Mouse (Mus musculus) intestine, embryonic 16.5 days (tissue): ENCODE data around the gene Mast4. TPM values are rescaled to one million over a fixed set of nuclear protein-coding genes. Genes with fewer than 3 reads are reported as not detected.

Source experiments
- ATAC-seq: fragments of 200-750 bp; cut with Nextera tagmentation; 2 replicates; pipeline ENCODE4 v1.8.0; 2017; ENCODE audit warnings: moderate TSS enrichment, moderate library complexity
- H3K27ac ChIP-seq: fragments of 300-500 bp; sonication (generic); 2 replicates; pipeline ENCODE4 v1.5.1; 2014; ENCODE audit warnings: mild to moderate bottlenecking, low read length
- H3K27me3 ChIP-seq: fragments of 300-500 bp; sonication (generic); replicated peaks from 2 replicates; pipeline ENCODE4 v1.6.1; 2014; ENCODE audit warnings: low read length, control low read depth, mixed read lengths; ENCODE audit not compliant: control insufficient read depth, insufficient read depth
- H3K36me3 ChIP-seq: fragments of 300-500 bp; sonication (generic); 2 replicates; pipeline ENCODE4 v1.6.1; 2014; ENCODE audit warnings: low read length, control low read depth; ENCODE audit not compliant: control insufficient read depth, insufficient read depth
- H3K4me1 ChIP-seq: fragments of 300-500 bp; sonication (generic); 2 replicates; pipeline ENCODE4 v1.6.1; 2014; ENCODE audit warnings: low read length, control low read depth, mixed read lengths; ENCODE audit not compliant: control insufficient read depth, insufficient read depth
- H3K4me2 ChIP-seq: fragments of 300-500 bp; sonication (generic); 2 replicates; pipeline ENCODE4 v1.6.1; 2014; ENCODE audit warnings: low read depth, low read length, control low read depth
- H3K4me3 ChIP-seq: fragments of 300-500 bp; sonication (generic); 2 replicates; pipeline ENCODE4 v1.5.1; 2014; ENCODE audit warnings: mild to moderate bottlenecking, low read length
- H3K9ac ChIP-seq: fragments of 300-500 bp; sonication (generic); 2 replicates; pipeline ENCODE4 v1.6.1; 2014; ENCODE audit warnings: low read depth, low read length
- H3K9me3 ChIP-seq: fragments of 300-500 bp; sonication (generic); 2 replicates; pipeline ENCODE4 v1.6.1; 2016; ENCODE audit warnings: low read length, control low read depth; ENCODE audit not compliant: control insufficient read depth
- WGBS: fragments of 180-500 bp; shearing (Covaris S2); extraction: QIAGEN DNeasy Blood & Tissue Kit; methylation state at CpG from one replicate; pipeline ENCODE4 v1.1.7; 2014; 5-methylcytosine and 5-hydroxymethylcytosine counted together
- polyA plus RNA-seq: library from polyadenylated mRNA; unstranded; fragments of >200 nt; fragmentation: Nextera tagmentation; extraction: Ambion mirVana; gene quantifications from 2 replicates; pipeline ENCODE4 v1.2.1, GENCODE M21; 2015

Mast4 gene
- polyA plus RNA-seq, 1 experiment from 2014 or later, result 15.1 TPM

DNA sequence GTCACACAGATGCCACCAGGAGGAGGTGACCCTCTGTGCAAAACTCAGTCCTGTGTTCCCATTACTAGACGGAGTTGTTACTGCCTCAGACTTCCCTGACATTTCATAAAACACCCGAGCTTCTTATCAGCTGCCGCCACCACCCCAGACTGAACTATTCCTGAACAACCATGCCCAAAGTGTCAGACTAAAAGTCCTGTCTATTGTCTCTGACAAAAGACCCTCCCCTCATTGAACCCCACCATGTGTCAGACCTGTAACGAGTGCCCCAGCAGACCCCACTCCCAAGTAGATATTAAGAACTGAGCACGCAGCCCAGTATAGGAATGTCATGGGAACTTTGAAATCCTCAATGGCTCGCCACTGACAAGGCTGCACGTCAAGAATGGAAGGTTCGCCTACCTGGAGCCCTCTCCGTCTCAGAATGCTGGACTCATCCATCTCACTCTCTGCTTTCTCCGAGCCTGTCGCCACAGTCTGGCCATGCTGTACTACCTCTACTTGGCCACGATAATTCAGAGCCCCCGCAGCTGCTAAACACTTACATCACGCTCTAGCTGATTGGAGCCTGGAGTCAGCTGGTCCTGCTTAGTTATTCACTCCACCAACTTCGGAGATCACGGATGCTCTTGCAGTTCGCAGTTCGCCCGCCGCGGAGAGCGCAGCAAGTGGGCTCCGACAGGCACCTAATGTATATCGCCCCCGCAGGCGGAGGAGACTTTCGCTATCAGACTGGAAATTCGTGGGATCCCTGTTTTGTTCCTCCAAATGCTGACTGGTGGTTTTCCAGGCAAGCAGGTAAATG, 237.7 kb downstream of the Mast4 start:
- Histone ChIP-seq H3K4me3 (peak overlapping the region; percentile 52), H3K4me1 (no peaks in the 10 kb centered on the region), H3K27ac (peak overlapping the region; percentile 33; the same call in 1 of the 2 replicates), H3K4me2 (peak overlapping the region; percentile 78), H3K27me3 (no peaks in the 10 kb centered on the region; the same call in 1 of the 2 replicates), H3K9me3 (no peaks in the 10 kb centered on the region), H3K9ac (peak overlapping the region; percentile 49), H3K36me3 (no peaks in the 10 kb centered on the region)
- peak; percentile 81 for ATAC-seq
- WGBS, result 3% methylated on average over 28 of the region's 28 CpGs

DNA sequence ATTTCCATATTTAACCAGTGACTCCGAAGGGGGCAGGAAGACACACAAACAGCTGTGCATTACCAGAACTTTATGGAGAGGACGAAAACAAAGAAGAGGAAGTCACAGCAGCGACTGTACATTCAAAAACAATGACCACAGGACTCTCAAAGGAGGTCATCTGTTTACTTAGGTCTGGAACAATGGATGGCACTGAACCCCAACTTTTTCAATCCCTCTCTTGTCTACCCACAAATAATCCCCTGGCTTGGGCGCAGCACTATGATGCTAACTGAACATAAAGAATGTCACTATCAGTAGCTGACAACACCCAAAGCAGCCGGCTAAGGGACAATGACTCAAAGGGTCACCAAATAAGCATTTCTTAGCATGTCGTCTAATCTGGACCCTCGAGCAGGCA, 238.8 kb downstream of the Mast4 start:
- H3K9me3 ChIP-seq, result no peaks in the 10 kb centered on the region
- WGBS, result 60% methylated on average over 7 of the region's 7 CpGs
- H3K27ac ChIP-seq, result no peak overlapping the region
- H3K4me2 ChIP-seq, result no peak overlapping the region
- no peak overlapping the region for H3K9ac ChIP-seq
- H3K27me3 ChIP-seq, result no peaks in the 10 kb centered on the region; the same call in 1 of the 2 replicates
- no peak overlapping the region for H3K4me3 ChIP-seq
- ATAC-seq, result no peak
- no peaks in the 10 kb centered on the region for H3K4me1 ChIP-seq
- no peaks in the 10 kb centered on the region for H3K36me3 ChIP-seq

DNA sequence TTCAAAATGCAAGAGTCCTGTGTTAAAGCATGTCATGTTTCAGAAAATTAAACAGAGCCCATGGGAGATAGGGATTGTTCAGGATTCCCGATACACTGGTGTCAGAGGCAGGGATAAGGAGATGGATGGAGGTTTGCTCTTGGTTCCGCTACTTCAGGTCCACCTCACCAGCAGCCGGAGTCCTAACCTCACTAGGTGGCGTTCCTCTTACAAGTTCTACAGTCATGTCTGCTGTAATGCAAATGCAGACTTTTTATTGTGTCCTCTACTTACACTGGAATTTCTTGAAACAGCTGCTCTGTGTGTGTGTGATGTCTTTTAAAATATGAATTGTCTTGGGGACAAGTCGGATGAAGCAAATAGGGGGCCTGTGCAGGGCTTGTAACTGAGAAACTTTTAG, 239.7 kb downstream of the Mast4 start:
- H3K27ac ChIP-seq, result no peak overlapping the region
- no peaks in the 10 kb centered on the region for H3K4me1 ChIP-seq
- no peaks in the 10 kb centered on the region; the same call in 1 of the 2 replicates for H3K27me3 ChIP-seq
- H3K9ac ChIP-seq, result no peak overlapping the region
- no peaks in the 10 kb centered on the region for H3K36me3 ChIP-seq
- H3K4me2 ChIP-seq, result no peak overlapping the region
- no peak overlapping the region for H3K4me3 ChIP-seq
- H3K9me3 ChIP-seq, result no peaks in the 10 kb centered on the region
- ATAC-seq, result no peak
- 72% methylated on average over 5 of the region's 5 CpGs for WGBS

DNA sequence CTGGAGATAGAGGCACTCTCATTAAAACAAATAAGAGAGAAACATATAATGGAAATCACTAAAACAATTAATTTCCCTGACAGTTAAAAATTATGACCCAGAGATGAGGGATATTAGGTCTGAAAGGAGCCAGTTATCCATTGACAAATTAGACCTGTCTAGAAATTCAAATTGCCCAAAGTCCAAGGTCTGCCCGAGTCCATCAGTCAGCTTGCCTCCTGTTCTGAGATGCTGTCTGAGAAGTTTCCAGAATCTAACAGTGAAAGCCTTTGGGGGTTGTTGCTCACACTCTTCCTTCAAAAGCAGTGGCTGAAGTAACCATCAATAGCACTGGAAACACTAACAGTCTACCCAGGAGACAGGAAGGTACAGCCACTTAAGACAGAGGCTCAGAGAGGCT, 240.6 kb downstream of the Mast4 start:
- H3K36me3 ChIP-seq, result no peaks in the 10 kb centered on the region
- 66% methylated on average over 1 of the region's 1 CpGs for WGBS
- H3K4me1 ChIP-seq, result no peaks in the 10 kb centered on the region
- H3K27ac ChIP-seq, result no peak overlapping the region
- no peak overlapping the region for H3K4me2 ChIP-seq
- H3K4me3 ChIP-seq, result no peak overlapping the region
- no peak for ATAC-seq
- H3K9ac ChIP-seq, result no peak overlapping the region
- no peaks in the 10 kb centered on the region for H3K9me3 ChIP-seq
- no peaks in the 10 kb centered on the region; the same call in 1 of the 2 replicates for H3K27me3 ChIP-seq

DNA sequence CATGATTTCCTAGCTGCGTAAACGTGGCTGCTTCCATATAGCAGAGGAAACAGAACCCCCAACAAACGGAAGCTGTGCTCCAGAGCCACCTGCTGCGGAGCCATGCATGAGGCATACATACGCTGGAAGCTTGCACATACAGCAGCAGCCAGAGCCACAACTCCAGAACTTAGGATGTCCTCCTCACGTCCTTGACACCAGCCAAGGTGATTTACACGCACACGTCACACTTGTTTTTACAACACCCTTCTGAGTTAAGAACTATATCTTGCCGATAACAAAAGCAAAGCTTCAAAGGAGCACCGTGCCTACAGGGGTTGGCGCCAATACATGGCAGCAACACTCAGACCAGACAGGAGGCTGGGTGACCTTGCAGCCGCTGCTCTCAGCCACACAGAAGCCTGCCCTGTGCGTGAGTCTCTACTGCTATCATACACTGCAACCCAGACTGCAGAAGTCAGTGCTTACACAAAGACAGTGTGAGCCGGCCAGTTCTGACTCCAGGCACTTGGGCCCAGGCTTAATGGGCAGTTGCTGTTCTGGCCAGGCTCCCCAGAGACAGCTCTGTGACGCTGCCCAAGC, 248.7 kb downstream of the Mast4 start:
- H3K9ac ChIP-seq, result no peak overlapping the region
- H3K36me3 ChIP-seq, result no peaks in the 10 kb centered on the region
- 61% methylated on average over 15 of the region's 15 CpGs for WGBS
- no peak overlapping the region for H3K4me3 ChIP-seq
- H3K9me3 ChIP-seq, result no peaks in the 10 kb centered on the region
- no peak for ATAC-seq
- no peaks in the 10 kb centered on the region for H3K27me3 ChIP-seq
- no peak overlapping the region for H3K27ac ChIP-seq
- H3K4me2 ChIP-seq, result no peak overlapping the region
- H3K4me1 ChIP-seq, result no peaks in the 10 kb centered on the region

DNA sequence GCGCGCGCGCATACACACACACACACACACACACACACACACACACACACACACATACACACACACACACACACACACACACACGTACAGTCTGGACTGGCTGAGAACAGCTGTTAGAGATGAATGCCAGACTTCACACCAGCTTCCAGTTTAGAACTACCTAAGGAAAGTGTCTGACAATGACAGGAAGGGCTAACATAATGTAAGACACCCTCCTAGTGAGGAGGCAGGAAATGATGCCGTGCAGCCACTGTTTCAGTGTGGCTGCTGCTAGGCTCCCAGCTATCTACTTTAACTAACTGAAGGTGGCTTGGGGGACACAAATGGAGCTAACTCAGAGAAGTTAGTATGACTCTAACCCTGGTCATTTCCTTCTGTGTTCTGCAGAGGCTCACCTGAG, 251.4 kb downstream of the Mast4 start:
- ATAC-seq, result no peak
- no peaks in the 10 kb centered on the region for H3K36me3 ChIP-seq
- H3K9ac ChIP-seq, result no peak overlapping the region
- H3K4me1 ChIP-seq, result no peaks in the 10 kb centered on the region
- 67% methylated on average over 6 of the region's 6 CpGs for WGBS
- H3K27ac ChIP-seq, result no peak overlapping the region
- H3K27me3 ChIP-seq, result no peaks in the 10 kb centered on the region
- no peaks in the 10 kb centered on the region for H3K9me3 ChIP-seq
- H3K4me3 ChIP-seq, result no peak overlapping the region
- H3K4me2 ChIP-seq, result no peak overlapping the region

DNA sequence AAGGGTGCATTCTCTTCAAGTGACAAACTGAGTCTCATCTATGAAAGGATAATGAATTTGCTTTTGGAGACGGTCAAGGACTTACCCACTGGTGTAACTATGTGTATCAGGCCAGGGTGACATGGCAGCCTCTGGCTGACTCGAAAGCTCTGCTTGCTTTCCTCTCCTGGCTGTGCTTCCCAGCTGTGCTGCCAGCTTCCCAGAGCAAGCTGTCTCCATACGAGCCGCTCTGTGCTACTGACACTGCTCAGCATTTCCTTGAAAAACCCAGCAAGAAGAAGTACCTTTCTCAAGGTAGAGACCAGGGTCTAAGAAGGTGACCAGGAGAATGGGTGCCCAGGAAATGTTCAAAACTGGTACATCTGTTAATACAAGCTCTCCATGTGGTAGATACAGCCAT, 254.5 kb downstream of the Mast4 start:
- H3K9me3 ChIP-seq, result no peaks in the 10 kb centered on the region
- no peaks in the 10 kb centered on the region for H3K27me3 ChIP-seq
- no peaks in the 10 kb centered on the region for H3K36me3 ChIP-seq
- H3K9ac ChIP-seq, result no peak overlapping the region
- H3K4me2 ChIP-seq, result no peak overlapping the region
- H3K4me3 ChIP-seq, result no peak overlapping the region
- no peak for ATAC-seq
- no peak overlapping the region for H3K27ac ChIP-seq
- 73% methylated on average over 4 of the region's 4 CpGs for WGBS
- H3K4me1 ChIP-seq, result no peaks in the 10 kb centered on the region

DNA sequence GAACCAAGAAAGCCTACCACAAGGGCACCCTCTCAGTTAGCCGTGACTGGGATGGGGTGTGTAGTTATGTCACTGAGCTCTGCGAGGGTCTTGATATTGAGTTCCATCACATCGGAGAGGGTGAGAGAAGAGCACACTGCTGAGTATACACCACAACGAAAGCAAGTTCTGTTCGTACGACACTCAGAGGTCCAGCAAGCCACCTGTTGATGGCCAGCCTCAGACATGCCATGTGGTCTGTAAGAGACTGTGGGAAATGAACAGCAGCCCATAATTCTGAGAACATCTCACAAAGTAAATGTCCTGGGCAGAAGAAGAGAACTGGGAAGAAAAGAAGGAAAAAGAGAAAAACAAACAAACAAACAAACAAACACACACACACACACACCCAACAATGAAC, 255.5 kb downstream of the Mast4 start:
- H3K4me1 ChIP-seq, result no peaks in the 10 kb centered on the region
- no peak overlapping the region for H3K4me3 ChIP-seq
- H3K9me3 ChIP-seq, result no peaks in the 10 kb centered on the region
- no peak overlapping the region for H3K9ac ChIP-seq
- H3K27ac ChIP-seq, result no peak overlapping the region
- H3K36me3 ChIP-seq, result no peaks in the 10 kb centered on the region
- no peaks in the 10 kb centered on the region for H3K27me3 ChIP-seq
- WGBS, result 89% methylated on average over 6 of the region's 6 CpGs
- no peak for ATAC-seq
- H3K4me2 ChIP-seq, result no peak overlapping the region

DNA sequence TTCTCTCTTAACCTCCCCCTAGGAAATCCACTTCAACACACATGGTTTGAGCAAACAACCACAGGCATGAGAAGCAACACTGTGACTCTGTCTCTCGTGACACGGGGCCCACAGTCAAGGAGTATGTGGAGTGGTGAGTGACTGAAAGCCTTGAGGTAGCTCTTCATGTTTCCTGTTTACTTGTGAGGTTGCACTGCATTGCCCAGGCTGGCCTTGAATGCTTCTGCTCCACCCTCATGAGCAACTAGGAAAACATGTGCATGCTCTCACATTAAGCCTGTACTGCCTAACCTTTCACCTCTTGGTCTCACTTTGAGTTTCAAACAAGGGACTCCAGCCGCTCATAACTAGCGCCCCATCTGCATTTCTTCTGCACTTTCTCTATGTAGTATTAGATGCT, 260.8 kb downstream of the Mast4 start:
- no peak overlapping the region for H3K4me3 ChIP-seq
- no peak for ATAC-seq
- H3K27me3 ChIP-seq, result no peaks in the 10 kb centered on the region
- H3K9ac ChIP-seq, result no peak overlapping the region
- 76% methylated on average over 4 of the region's 4 CpGs for WGBS
- H3K36me3 ChIP-seq, result no peaks in the 10 kb centered on the region
- H3K27ac ChIP-seq, result no peak overlapping the region
- no peak overlapping the region for H3K4me2 ChIP-seq
- no peaks in the 10 kb centered on the region for H3K9me3 ChIP-seq
- H3K4me1 ChIP-seq, result no peaks in the 10 kb centered on the region
